Mouse (Mus musculus) layer of hippocampus, adult 2 months (tissue): ENCODE measurements around the gene Myg1. TPM values are rescaled to one million over a fixed set of nuclear protein-coding genes. Genes with fewer than 3 reads are reported as not detected.
A peak's percentile ranks its signal among the peaks of the same experiment; 100 is the strongest.

Source experiments
- DNase-seq, 2 experiments: peaks; one replicate each; pipeline ENCODE4 v3.0.0; 2022; ENCODE audit warnings: low spot score in 2 of 2
- H3K27ac ChIP-seq: fragments of 200-600 bp; 2 replicates; pipeline ENCODE4 v1.8.1; 2022
- H3K4me3 ChIP-seq: fragments of 200-600 bp; 2 replicates; pipeline ENCODE4 v1.8.1; 2022; ENCODE audit warnings: mild to moderate bottlenecking
- CTCF ChIP-seq: fragments of 200-600 bp; conservative IDR thresholded peaks from 2 replicates; pipeline ENCODE4 v1.8.1; 2022; ENCODE audit warnings: antibody characterized with exemption, mild to moderate bottlenecking, moderate library complexity
- total RNA-seq, 2 experiments: library from RNA; stranded (reverse); gene quantifications; 2 replicates each; pipeline ENCODE4 v1.2.3; 2021

The Myg1 gene
- total RNA-seq, 2 experiments from 2014 or later, result 61.0 to 70.2 TPM

GRCm38 (mm10) chr15:102376453-102377162 lies 45.1 kb downstream of the Myg1 start:
- TF ChIP-seq CTCF, result no peak
- Histone ChIP-seq H3K4me3 (peak overlapping the region; percentile 73), H3K27ac (peak overlapping the region; percentile 91)
- peak in 1 of 2 experiments; percentile 18 for DNase-seq

- Histone ChIP-seq H3K4me3 (peak overlapping the region; percentile 73), H3K27ac (peak overlapping the region; percentile 91)
- TF ChIP-seq CTCF, result peak; percentile 93
- DNase-seq, result peak in 1 of 2 experiments; percentile 71
Measured at GRCm38 (mm10) chr15:102377163-102377543, 45.6 kb downstream of the Myg1 start.

GRCm38 (mm10) chr15:102377810-102378262 lies 46.3 kb downstream of the Myg1 start:
- peak overlapping the region; percentile 91 for H3K27ac ChIP-seq
- no peak overlapping the region for H3K4me3 ChIP-seq
- no peak for TF ChIP-seq CTCF
- DNase-seq, result no peak

- H3K4me3 ChIP-seq, result no peak overlapping the region
- H3K27ac ChIP-seq, result no peak overlapping the region
- peak; percentile 63 to 83 for DNase-seq
- TF ChIP-seq CTCF, result peak; percentile 95
Measured at GRCm38 (mm10) chr15:102381575-102381974, 50.1 kb downstream of the Myg1 start.

GRCm38 (mm10) chr15:102383671-102384070 lies 52.2 kb downstream of the Myg1 start:
- H3K27ac ChIP-seq, result no peak overlapping the region
- H3K4me3 ChIP-seq, result no peak overlapping the region
- no peak for DNase-seq
- no peak for TF ChIP-seq CTCF

- Histone ChIP-seq H3K27ac (no peak overlapping the region), H3K4me3 (no peak overlapping the region)
- no peak for TF ChIP-seq CTCF
- DNase-seq, result no peak
Measured at GRCm38 (mm10) chr15:102386640-102387039, 55.1 kb downstream of the Myg1 start.

Other genes starting within 250 kb of the Myg1 start
- 10 to 100 TPM; 18.4 to 25.0 TPM for gene Tns2, start 231.3 kb upstream of the Myg1 start, total RNA-seq
- 100 to 1,000 TPM; 151 to 155 TPM for gene Spryd3, start 195.5 kb upstream of the Myg1 start, total RNA-seq
- 1 to 10 TPM; 6.9 to 7.7 TPM for gene Igfbp6, start 187.3 kb upstream of the Myg1 start, total RNA-seq
- gene Soat2, start 181.2 kb upstream of the Myg1 start, total RNA-seq, result not detected
- 10 to 100 TPM; 68.3 to 76.5 TPM for gene Zfp740, start 128.5 kb upstream of the Myg1 start, total RNA-seq
- gene Csad, start 127.0 kb upstream of the Myg1 start, total RNA-seq, result 10 to 100 TPM; 39.5 to 40.4 TPM
- 1 to 10 TPM; 1.0 to 3.9 TPM for gene Itgb7, start 99.8 kb upstream of the Myg1 start, total RNA-seq
- gene Rarg, start 74.2 kb upstream of the Myg1 start, total RNA-seq, result 10 to 100 TPM; 12.2 to 14.1 TPM
- not detected for gene Gm9918, start 61.1 kb upstream of the Myg1 start, total RNA-seq
- 10 to 100 TPM; 34.2 to 40.9 TPM for gene Mfsd5, start 52.3 kb upstream of the Myg1 start, total RNA-seq
- gene Espl1, start 35.4 kb upstream of the Myg1 start, total RNA-seq, result 1 to 10 TPM; 1.7 to 2.1 TPM
- 100 to 1,000 TPM; 433 to 437 TPM for gene Pfdn5, start 5.6 kb upstream of the Myg1 start, total RNA-seq
- 10 to 100 TPM; 24.5 to 26.5 TPM for gene Aaas, start 19.1 kb downstream of the Myg1 start, total RNA-seq
- gene Sp7, start 35.5 kb downstream of the Myg1 start, total RNA-seq, result under 1 TPM; 0.32 to 0.49 TPM
- gene Sp1, start 74.4 kb downstream of the Myg1 start, total RNA-seq, result 10 to 100 TPM; 23.1 to 33.0 TPM
- 1 to 10 TPM in 1 of 2 experiments, under 1 TPM in 1; 0.66 to 1.2 TPM for gene Amhr2, start 113.7 kb downstream of the Myg1 start, total RNA-seq
- gene Prr13, start 127.3 kb downstream of the Myg1 start, total RNA-seq, result 10 to 100 TPM; 40.2 to 42.7 TPM
- 100 to 1,000 TPM; 496 to 505 TPM for gene Pcbp2, start 138.8 kb downstream of the Myg1 start, total RNA-seq
- gene Gm10337, start 172.0 kb downstream of the Myg1 start, total RNA-seq, result not detected
- 10 to 100 TPM; 95.0 to 99.9 TPM for gene Map3k12, start 185.4 kb downstream of the Myg1 start, total RNA-seq
- 10 to 100 TPM; 36.2 to 37.7 TPM for gene Tarbp2, start 186.5 kb downstream of the Myg1 start, total RNA-seq
- gene Npff, start 193.2 kb downstream of the Myg1 start, total RNA-seq, result 1 to 10 TPM; 5.5 TPM